In genomic region chr1:136949323-136949741, GRCm38 (mm10) we compare ENCODE assay signal across 8 mouse cellular contexts. TPM values are rescaled to one million over a fixed set of nuclear protein-coding genes. Genes with fewer than 3 reads are reported as not detected.
A peak's percentile ranks its signal among the peaks of the same experiment; 100 is the strongest.
DNase-seq lines count a peak whose midpoint lies in the region; ATAC-seq lines count a peak whose summit lies in the region.

No protein-coding gene starts in this region.

- peaks cover 17% of the 10 kb centered on the region for H3K4me1 ChIP-seq in kidney, embryonic 14.5 days (ENCODE audit: control insufficient read depth, insufficient read depth, low read length)
- no peaks in the 10 kb centered on the region; the same call in none of the 2 replicates for H3K4me1 ChIP-seq in embryonic facial prominence, embryonic 11.5 days (ENCODE audit: control insufficient read depth, insufficient read depth, low read length)
- H3K4me1 ChIP-seq in hindbrain, embryonic 16.5 days (ENCODE audit: control insufficient read depth, insufficient read depth, low read depth, low read length), result peaks cover 22% of the 10 kb centered on the region
- peaks cover 31% of the 10 kb centered on the region for H3K4me1 ChIP-seq in midbrain, embryonic 14.5 days (ENCODE audit: control insufficient read depth, insufficient read depth, low read length)

- no peak overlapping the region; the same call in 1 of the 2 replicates for H3K9ac ChIP-seq in kidney, embryonic 14.5 days (ENCODE audit: low read depth, low read length)
- no peak overlapping the region; the same call in 1 of the 2 replicates for H3K9ac ChIP-seq in embryonic facial prominence, embryonic 11.5 days (replicated peaks; ENCODE audit: low read length)
- H3K9ac ChIP-seq in hindbrain, embryonic 16.5 days (ENCODE audit: low read depth, low read length), result no peak overlapping the region
- H3K9ac ChIP-seq in midbrain, embryonic 14.5 days (replicated peaks; ENCODE audit: low read length), result peak overlapping the region; percentile 50

- ATAC-seq in kidney, embryonic 14.5 days (ENCODE audit: low FRiP score, low TSS enrichment), result no peak; the same call in 1 of the 2 replicates
- peak; percentile 57 for ATAC-seq in embryonic facial prominence, embryonic 11.5 days (replicated peaks; ENCODE audit: insufficient number of reproducible peaks, low FRiP score, low TSS enrichment, low read depth)
- peak; percentile 59 for ATAC-seq in hindbrain, embryonic 16.5 days
- ATAC-seq in midbrain, embryonic 14.5 days (ENCODE audit: low FRiP score, low TSS enrichment), result peak; percentile 40; the same call in 1 of the 2 replicates
- no peak for ATAC-seq in megakaryocyte-erythroid progenitor cell, adult 5-6 weeks (replicated peaks; ENCODE audit: low FRiP score, low TSS enrichment, poor library complexity, severe bottlenecking)

- peaks cover 86% of the 10 kb centered on the region for H3K27me3 ChIP-seq in kidney, embryonic 14.5 days (ENCODE audit: control insufficient read depth, insufficient read depth, low read length)
- peaks cover 52% of the 10 kb centered on the region for H3K27me3 ChIP-seq in embryonic facial prominence, embryonic 11.5 days (ENCODE audit: control insufficient read depth, insufficient read depth, low read length)
- H3K27me3 ChIP-seq in hindbrain, embryonic 16.5 days (replicated peaks; ENCODE audit: control insufficient read depth, insufficient read depth, low read length), result peaks cover 41% of the 10 kb centered on the region
- peaks cover 98% of the 10 kb centered on the region for H3K27me3 ChIP-seq in midbrain, embryonic 14.5 days (ENCODE audit: control insufficient read depth, insufficient read depth, low read length)

- DNase-seq in kidney, adult 8-10 months, result no peak
- no peak for DNase-seq in embryonic facial prominence, embryonic 11.5 days (ENCODE audit: low spot score)
- DNase-seq in midbrain, embryonic 14.5 days, result no peak
- DNase-seq in cerebellum, adult 8-10 months, result no peak
- DNase-seq in cerebellum, postnatal 14 days, result no peak

- no peaks in the 10 kb centered on the region for H3K9me3 ChIP-seq in kidney, embryonic 14.5 days (ENCODE audit: control insufficient read depth, low read length)
- no peaks in the 10 kb centered on the region for H3K9me3 ChIP-seq in embryonic facial prominence, embryonic 11.5 days (replicated peaks; ENCODE audit: control insufficient read depth, low read length)
- H3K9me3 ChIP-seq in hindbrain, embryonic 16.5 days (ENCODE audit: control insufficient read depth, low read length), result no peaks in the 10 kb centered on the region
- no peaks in the 10 kb centered on the region for H3K9me3 ChIP-seq in midbrain, embryonic 14.5 days (ENCODE audit: control insufficient read depth, low read length)

- peak overlapping the region; percentile 74 for H3K4me2 ChIP-seq in kidney, embryonic 14.5 days (replicated peaks; ENCODE audit: low read depth, low read length)
- H3K4me2 ChIP-seq in embryonic facial prominence, embryonic 11.5 days (ENCODE audit: low read depth, low read length), result peak overlapping the region; percentile 71
- peak overlapping the region; percentile 65 for H3K4me2 ChIP-seq in hindbrain, embryonic 16.5 days (ENCODE audit: low read length)
- peak overlapping the region; percentile 93 for H3K4me2 ChIP-seq in midbrain, embryonic 14.5 days (ENCODE audit: low read length)

- WGBS in kidney, embryonic 14.5 days, result 1% methylated on average over 12 of the region's 12 CpGs
- WGBS in embryonic facial prominence, embryonic 11.5 days, result 2% methylated on average over 12 of the region's 12 CpGs
- WGBS in hindbrain, embryonic 16.5 days, result under 1% methylated on average over 12 of the region's 12 CpGs
- under 1% methylated on average over 12 of the region's 12 CpGs for WGBS in midbrain, embryonic 14.5 days

- peak overlapping the region; percentile 44 for H3K4me3 ChIP-seq in kidney, embryonic 14.5 days (ENCODE audit: low read length)
- H3K4me3 ChIP-seq in embryonic facial prominence, embryonic 11.5 days (ENCODE audit: low read depth, low read length), result peak overlapping the region; percentile 39
- peak overlapping the region; percentile 39 for H3K4me3 ChIP-seq in hindbrain, embryonic 16.5 days (ENCODE audit: low read length)
- peak overlapping the region; percentile 44 for H3K4me3 ChIP-seq in midbrain, embryonic 14.5 days (replicated peaks; ENCODE audit: low read depth, low read length)

- H3K27ac ChIP-seq in kidney, embryonic 14.5 days (ENCODE audit: low read depth, low read length), result no peak overlapping the region
- no peak overlapping the region for H3K27ac ChIP-seq in embryonic facial prominence, embryonic 11.5 days (replicated peaks; ENCODE audit: low read depth, low read length)
- no peak overlapping the region for H3K27ac ChIP-seq in hindbrain, embryonic 16.5 days (ENCODE audit: low read depth, low read length)
- H3K27ac ChIP-seq in midbrain, embryonic 14.5 days (replicated peaks; ENCODE audit: low read depth, low read length), result no peak overlapping the region

- H3K36me3 ChIP-seq in kidney, embryonic 14.5 days (ENCODE audit: control insufficient read depth, insufficient read depth, low read length), result no peaks in the 10 kb centered on the region
- no peaks in the 10 kb centered on the region for H3K36me3 ChIP-seq in embryonic facial prominence, embryonic 11.5 days (replicated peaks; ENCODE audit: control insufficient read depth, insufficient read depth, low read depth, low read length)
- H3K36me3 ChIP-seq in hindbrain, embryonic 16.5 days (ENCODE audit: control insufficient read depth, insufficient read depth, low read length), result no peaks in the 10 kb centered on the region
- H3K36me3 ChIP-seq in midbrain, embryonic 14.5 days (ENCODE audit: control insufficient read depth, insufficient read depth, low read length), result no peaks in the 10 kb centered on the region

RNA-seq across cellular contexts. Expression of gene Nr5a2, which starts 10.9 kb away (rescaled TPM):
- polyA plus RNA-seq in kidney, embryonic 14.5 days (2014; fragmentation: Nextera tagmentation; extraction: Ambion mirVana), result 0.10 and 0.46 TPM in 2 replicates
- polyA plus RNA-seq in embryonic facial prominence, embryonic 11.5 days (2014; fragmentation: Nextera tagmentation; extraction: Ambion mirVana), result 1.7 and 2.0 TPM in 2 replicates
- 0.55 and 0.57 TPM in 2 replicates for polyA plus RNA-seq in hindbrain, embryonic 16.5 days (2015; fragmentation: Nextera tagmentation; extraction: Ambion mirVana)
- 1.6 and 1.7 TPM in 2 replicates for polyA plus RNA-seq in midbrain, embryonic 14.5 days (2014; fragmentation: Nextera tagmentation; extraction: Ambion mirVana)
- total RNA-seq in megakaryocyte-erythroid progenitor cell, adult 5-6 weeks (2014; fragmentation: Nextera tagmentation), result not detected in 2 replicates
- not detected in 2 replicates for total RNA-seq in megakaryocyte-erythroid progenitor cell, adult 5-6 weeks (2017)

Comparison
In these comparisons a context has a peak if more than half of its experiments do, and no peak if none do; other contexts are left out.
1. ATAC-seq: peak in embryonic facial prominence, embryonic 11.5 days (single experiment), hindbrain, embryonic 16.5 days (single experiment) and midbrain, embryonic 14.5 days (single experiment); none in kidney, embryonic 14.5 days (single experiment) and megakaryocyte-erythroid progenitor cell, adult 5-6 weeks (single experiment).
2. Peak in every context shown above with its lines, with median percentiles within 50 percentile points of each other: H3K4me2 ChIP-seq and H3K4me3 ChIP-seq.